Mouse (Mus musculus): ENCODE measurements around the gene Prpf38a.

- TF ChIP-seq CTCF (IDR thresholded peaks at IDR 0.05; ENCODE audit: control insufficient read depth, insufficient read depth, insufficient replicate concordance, low read depth, low read length) = peak; percentile 36; the same call in 1 of the 2 replicates
- TF ChIP-seq POLR2A (IDR thresholded peaks at IDR 0.05; ENCODE audit: control insufficient read depth, low read depth, low read length) = no peak
Measured at GRCm38 (mm10) chr4:108621504-108621903, 42.4 kb upstream of the Prpf38a start.

Measured in testis, adult 2 months (tissue).